Mouse (Mus musculus): Measurements from ENCODE around the gene Slc25a39.

- TF ChIP-seq POLR2A (IDR thresholded peaks at IDR 0.05; ENCODE audit: extremely low read depth, insufficient read depth, low read length) (no peak), CTCF (IDR thresholded peaks at IDR 0.05; ENCODE audit: low read depth, low read length) (no peak)
Measured at GRCm38 (mm10) chr11:102444781-102445180, 37.0 kb upstream of the Slc25a39 start.
